Mouse (Mus musculus) myocyte (in vitro differentiated cells): Measurements from ENCODE around the gene Lemd1. TPM values are rescaled to one million over a fixed set of nuclear protein-coding genes. Genes with fewer than 3 reads are reported as not detected.

Source experiments
- H3K27me3 ChIP-seq: one replicate; pipeline ENCODE4 v1.6.1; 2011; ENCODE audit not compliant: control insufficient read depth, insufficient read depth, insufficient read length
- H3K36me3 ChIP-seq: one replicate; pipeline ENCODE4 v1.6.1; 2011; ENCODE audit not compliant: control insufficient read depth, insufficient read depth
- H3K4me2 ChIP-seq: one replicate; pipeline ENCODE4 v1.6.1; 2011; ENCODE audit warnings: low read depth, control low read depth
- H3K4me3 ChIP-seq: one replicate; pipeline ENCODE4 v1.5.1; 2011; ENCODE audit warnings: mild to moderate bottlenecking, control low read depth, moderate library complexity
- H3K79me2 ChIP-seq: one replicate; pipeline ENCODE4 v1.6.1; 2011; ENCODE audit not compliant: control insufficient read depth, insufficient read depth
- H3ac ChIP-seq: one replicate; pipeline ENCODE4 v1.6.1; 2011; ENCODE audit not compliant: control insufficient read depth, insufficient read length
- MYOD1 ChIP-seq, 3 experiments: IDR thresholded peaks; one replicate each; pipeline ENCODE4 v1.6.1; 2011; ENCODE audit warnings: control low read depth in 2 of 3, low read depth in 2 of 3, mild to moderate bottlenecking in 2 of 3, moderate library complexity in 1 of 3; ENCODE audit not compliant: insufficient read length in 2 of 3, control insufficient read depth in 1 of 3
- polyA plus RNA-seq: library from polyadenylated mRNA; unstranded; fragments of >200 nt; fragmentation: generic; extraction: Trizol; gene quantifications from one replicate; pipeline ENCODE4 v1.2.1, GENCODE M21; 2012; ENCODE audit warnings: missing spikeins

Gene Lemd1
- polyA plus RNA-seq, 1 experiment, result 0.49 TPM

DNA sequence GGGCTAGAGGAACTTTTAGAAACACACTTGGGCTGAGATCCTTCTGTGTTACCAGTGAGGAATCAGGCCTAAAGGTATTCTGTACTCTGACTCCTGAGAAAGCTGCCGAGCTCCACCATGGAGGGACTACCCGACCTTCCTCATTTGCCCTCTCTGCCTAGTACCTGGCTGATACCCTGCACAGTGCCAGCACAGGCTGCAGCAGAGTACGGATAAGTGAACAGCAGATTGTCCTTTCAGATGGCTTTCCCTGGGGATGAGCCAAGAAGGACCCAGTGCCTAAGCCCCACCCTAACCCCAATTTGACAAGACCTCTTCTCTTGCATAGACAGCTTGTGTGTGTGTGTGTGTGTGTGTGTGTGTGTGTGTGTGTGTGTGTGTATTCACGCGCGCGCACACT, 117.4 kb downstream of the Lemd1 start:
- Histone ChIP-seq H3K27me3 (no peaks in the 10 kb centered on the region), H3K36me3 (no peaks in the 10 kb centered on the region)
- TF ChIP-seq MYOD1 (IDR thresholded peaks at IDR 0.05; ENCODE audit: control insufficient read depth in 1 of 3, insufficient read length in 2 of 3, low read depth in 2 of 3), result no peak

More for the DNA sequence above, 117.4 kb downstream of the Lemd1 start:
- Histone ChIP-seq H3ac (no peak overlapping the region), H3K79me2 (no peaks in the 10 kb centered on the region), H3K4me3 (no peak overlapping the region), H3K4me2 (no peak overlapping the region)

Other genes starting within 250 kb of the Lemd1 start
- gene Slc45a3, start 228.5 kb upstream of the Lemd1 start, polyA plus RNA-seq, result 0.74 TPM
- gene Elk4, start 183.8 kb upstream of the Lemd1 start, polyA plus RNA-seq, result 12.4 TPM
- gene Mfsd4a, start 123.4 kb upstream of the Lemd1 start, polyA plus RNA-seq, result 9.6 TPM
- 33.9 TPM for gene Cdk18, start 51.7 kb upstream of the Lemd1 start, polyA plus RNA-seq
- gene AC124108.1, start within 50 bp of the Lemd1 start, polyA plus RNA-seq, result 0.82 TPM
- not detected for gene Gm10188, start 38.3 kb downstream of the Lemd1 start, polyA plus RNA-seq
- gene Klhdc8a, start 107.2 kb downstream of the Lemd1 start, polyA plus RNA-seq, result 12.4 TPM
- gene Nuak2, start 124.7 kb downstream of the Lemd1 start, polyA plus RNA-seq, result 6.0 TPM
- 35.2 TPM for gene Tmcc2, start 199.8 kb downstream of the Lemd1 start, polyA plus RNA-seq
- gene Dstyk, start 226.1 kb downstream of the Lemd1 start, polyA plus RNA-seq, result 6.9 TPM